Mouse (Mus musculus): ENCODE data around the gene Stard9. TPM values are rescaled to one million over a fixed set of nuclear protein-coding genes. Genes with fewer than 3 reads are reported as not detected.

The Stard9 gene
- 2.4 and 2.8 TPM in 2 replicates for polyA plus RNA-seq (2015; fragmentation: Nextera tagmentation; extraction: Ambion mirVana)

GRCm38 (mm10) chr2:120628886-120629735, at the start of gene Stard9:
Stard9 (plus strand) TSS chr2:120629121.

GRCm38 (mm10) chr2:120608830-120609723, 19.8 kb upstream of the Stard9 start, which contains the start of the genes Haus2 and Lrrc57:
Haus2 (plus strand) TSS chr2:120609383.
Lrrc57 (minus strand) TSS chr2:120609520.

Other genes with a start within 250 kb of the Stard9 start
- gene Ganc, start 225.2 kb upstream of the Stard9 start, polyA plus RNA-seq (2015; fragmentation: Nextera tagmentation; extraction: Ambion mirVana) = 6.3 and 8.2 TPM in 2 replicates
- 7.9 and 11.5 TPM in 2 replicates for gene Tmem87a, start 225.0 kb upstream of the Stard9 start, polyA plus RNA-seq (2015; fragmentation: Nextera tagmentation; extraction: Ambion mirVana)
- gene Capn3, start 173.1 kb upstream of the Stard9 start, polyA plus RNA-seq (2015; fragmentation: Nextera tagmentation; extraction: Ambion mirVana) = 0.66 and 0.93 TPM in 2 replicates
- 26.6 and 26.8 TPM in 2 replicates for gene Zfp106, start 65.3 kb upstream of the Stard9 start, polyA plus RNA-seq (2015; fragmentation: Nextera tagmentation; extraction: Ambion mirVana)
- gene Snap23, start 61.5 kb upstream of the Stard9 start, polyA plus RNA-seq (2015; fragmentation: Nextera tagmentation; extraction: Ambion mirVana) = 43.9 and 49.9 TPM in 2 replicates
- gene Haus2, start 19.7 kb upstream of the Stard9 start, polyA plus RNA-seq (2015; fragmentation: Nextera tagmentation; extraction: Ambion mirVana) = 15.0 and 15.2 TPM in 2 replicates
- gene Lrrc57, start 19.6 kb upstream of the Stard9 start, polyA plus RNA-seq (2015; fragmentation: Nextera tagmentation; extraction: Ambion mirVana) = 11.6 and 12.0 TPM in 2 replicates
- gene Cdan1, start 221.0 kb downstream of the Stard9 start, polyA plus RNA-seq (2015; fragmentation: Nextera tagmentation; extraction: Ambion mirVana) = 2.3 and 2.5 TPM in 2 replicates
- 1.5 and 1.7 TPM in 2 replicates for gene Ttbk2, start 221.5 kb downstream of the Stard9 start, polyA plus RNA-seq (2015; fragmentation: Nextera tagmentation; extraction: Ambion mirVana)

Measured in urinary bladder, postnatal 0 days (tissue).